Mouse (Mus musculus): Measurements from ENCODE around the gene Pbrm1.
A peak's percentile ranks its signal among the peaks of the same experiment; 100 is the strongest.

The Pbrm1 gene

GRCm38 (mm10) chr14:31079313-31080028, 60.5 kb downstream of the Pbrm1 start:
- no peak for DNase-seq (ENCODE audit: low spot score)

GRCm38 (mm10) chr14:31081147-31081546, 62.2 kb downstream of the Pbrm1 start:
- DNase-seq (ENCODE audit: low spot score): no peak

GRCm38 (mm10) chr14:31087433-31087832, 68.5 kb downstream of the Pbrm1 start:
- no peak for DNase-seq (ENCODE audit: low spot score)

GRCm38 (mm10) chr14:31088515-31088914, 69.6 kb downstream of the Pbrm1 start:
- DNase-seq (ENCODE audit: low spot score): no peak

GRCm38 (mm10) chr14:31089918-31090317, 71.0 kb downstream of the Pbrm1 start:
- no peak for DNase-seq (ENCODE audit: low spot score)

GRCm38 (mm10) chr14:31105156-31105555, 86.2 kb downstream of the Pbrm1 start:
- no peak for DNase-seq (ENCODE audit: low spot score)

- no peak for DNase-seq (ENCODE audit: low spot score)
Observed at GRCm38 (mm10) chr14:31110613-31111012, 91.7 kb downstream of the Pbrm1 start.

- DNase-seq (ENCODE audit: low spot score): no peak
Observed at GRCm38 (mm10) chr14:31112187-31112586, 93.2 kb downstream of the Pbrm1 start.

- no peak for DNase-seq (ENCODE audit: low spot score)
Observed at GRCm38 (mm10) chr14:31114011-31114410, 95.1 kb downstream of the Pbrm1 start.

- DNase-seq (ENCODE audit: low spot score): no peak
Observed at GRCm38 (mm10) chr14:31115522-31115921, 96.6 kb downstream of the Pbrm1 start.

GRCm38 (mm10) chr14:31125106-31126075, 106.5 kb downstream of the Pbrm1 start:
- DNase-seq (ENCODE audit: low spot score): peak; percentile 45

GRCm38 (mm10) chr14:31126826-31127225, 107.9 kb downstream of the Pbrm1 start:
- DNase-seq (ENCODE audit: low spot score): no peak

- peak; percentile 70 for DNase-seq (ENCODE audit: low spot score)
Observed at GRCm38 (mm10) chr14:31128101-31128825, 109.3 kb downstream of the Pbrm1 start.

- peak; percentile 99 for DNase-seq (ENCODE audit: low spot score)
Observed at GRCm38 (mm10) chr14:31128826-31129219, 109.9 kb downstream of the Pbrm1 start, which contains the start of gene Smim4. Gene Smim4, minus strand, starts transcription at chr14:31128956.

- no peak for DNase-seq (ENCODE audit: low spot score)
Observed at GRCm38 (mm10) chr14:31129326-31130235, 110.6 kb downstream of the Pbrm1 start.

GRCm38 (mm10) chr14:31130236-31131220, 111.6 kb downstream of the Pbrm1 start, which contains the start of gene Nt5dc2:
Gene Nt5dc2, plus strand, starts transcription at chr14:31131053.
- peak; percentile 97 for DNase-seq (ENCODE audit: low spot score)

- DNase-seq (ENCODE audit: low spot score): peak; percentile 66
Observed at GRCm38 (mm10) chr14:31131272-31131821, 112.4 kb downstream of the Pbrm1 start.

GRCm38 (mm10) chr14:31132031-31132430, 113.1 kb downstream of the Pbrm1 start:
- DNase-seq (ENCODE audit: low spot score): peak; percentile 41

- DNase-seq (ENCODE audit: low spot score): no peak
Observed at GRCm38 (mm10) chr14:31132491-31132975, 113.6 kb downstream of the Pbrm1 start.
